Mouse (Mus musculus) liver, postnatal 0 days (tissue): ENCODE measurements around the gene Actr8.

ENCODE experiments used
- CTCF ChIP-seq: sonication (generic); IDR thresholded peaks from 2 replicates; pipeline ENCODE4 v1.5.1; 2016; ENCODE audit warnings: antibody characterized with exemption, low read depth
- EP300 ChIP-seq: IDR thresholded peaks from 2 replicates; pipeline ENCODE4 v1.6.1; 2016; ENCODE audit warnings: antibody characterized with exemption, low read depth, mild to moderate bottlenecking

- TF ChIP-seq EP300, result no peak
- no peak for TF ChIP-seq CTCF
Observed at GRCm38 (mm10) chr14:30043356-30043940, 65.3 kb downstream of the Actr8 start.
